Mouse (Mus musculus): ENCODE data around the gene Irak2. TPM values are rescaled to one million over a fixed set of nuclear protein-coding genes. Genes with fewer than 3 reads are reported as not detected.

Irak2 gene
- total RNA-seq, 2 experiments from 2014 or later = 25.3 to 83.2 TPM

Other genes starting within 250 kb of the Irak2 start
- gene Ttll3, start 249.2 kb upstream of the Irak2 start, total RNA-seq (2015) = 6.2 and 7.2 TPM in 2 replicates
- 7.7 and 9.9 TPM in 2 replicates for gene Ttll3, start 249.2 kb upstream of the Irak2 start, total RNA-seq (2017)
- gene Rpusd3, start 219.1 kb upstream of the Irak2 start, total RNA-seq (2015) = 2.5 and 6.2 TPM in 2 replicates
- 2.5 and 3.0 TPM in 2 replicates for gene Rpusd3, start 219.1 kb upstream of the Irak2 start, total RNA-seq (2017)
- not detected in 2 replicates for gene Cidec, start 202.7 kb upstream of the Irak2 start, total RNA-seq (2015)
- not detected in 2 replicates for gene Cidec, start 202.7 kb upstream of the Irak2 start, total RNA-seq (2017)
- gene Jagn1, start 195.9 kb upstream of the Irak2 start, total RNA-seq (2015) = 34.2 and 43.6 TPM in 2 replicates
- 11.0 and 12.7 TPM in 2 replicates for gene Jagn1, start 195.9 kb upstream of the Irak2 start, total RNA-seq (2017)
- gene Il17re, start 180.0 kb upstream of the Irak2 start, total RNA-seq (2015) = not detected in 2 replicates
- gene Il17re, start 180.0 kb upstream of the Irak2 start, total RNA-seq (2017) = not detected in 2 replicates
- gene Il17rc, start 167.0 kb upstream of the Irak2 start, total RNA-seq (2015) = not detected in 2 replicates
- gene Il17rc, start 167.0 kb upstream of the Irak2 start, total RNA-seq (2017) = not detected in 2 replicates
- 0.27 and 2.1 TPM in 2 replicates for gene Creld1, start 155.2 kb upstream of the Irak2 start, total RNA-seq (2015)
- gene Creld1, start 155.2 kb upstream of the Irak2 start, total RNA-seq (2017) = 1.9 and 3.4 TPM in 2 replicates
- 0.09 TPM in 1 of 2 replicates, not detected in the other for gene Prrt3, start 136.5 kb upstream of the Irak2 start, total RNA-seq (2015)
- gene Prrt3, start 136.5 kb upstream of the Irak2 start, total RNA-seq (2017) = not detected in 2 replicates
- 60.0 and 61.6 TPM in 2 replicates for gene Emc3, start 106.8 kb upstream of the Irak2 start, total RNA-seq (2015)
- gene Emc3, start 106.8 kb upstream of the Irak2 start, total RNA-seq (2017) = 33.0 and 38.4 TPM in 2 replicates
- gene Fancd2, start 106.8 kb upstream of the Irak2 start, total RNA-seq (2015) = 8.7 and 10.7 TPM in 2 replicates
- 14.4 and 16.2 TPM in 2 replicates for gene Fancd2, start 106.8 kb upstream of the Irak2 start, total RNA-seq (2017)
- gene Fancd2os, start 37.8 kb upstream of the Irak2 start, total RNA-seq (2015) = 0.18 TPM in 1 of 2 replicates, not detected in the other
- not detected in 2 replicates for gene Fancd2os, start 37.8 kb upstream of the Irak2 start, total RNA-seq (2017)
- gene Brk1, start 33.7 kb upstream of the Irak2 start, total RNA-seq (2015) = 364 and 398 TPM in 2 replicates
- gene Brk1, start 33.7 kb upstream of the Irak2 start, total RNA-seq (2017) = 185 and 211 TPM in 2 replicates
- gene Vhl, start 14.5 kb upstream of the Irak2 start, total RNA-seq (2015) = 38.3 and 39.8 TPM in 2 replicates
- gene Vhl, start 14.5 kb upstream of the Irak2 start, total RNA-seq (2017) = 24.1 and 28.0 TPM in 2 replicates
- gene Tatdn2, start 58.6 kb downstream of the Irak2 start, total RNA-seq (2015) = 22.5 and 23.2 TPM in 2 replicates
- 107 and 126 TPM in 2 replicates for gene Tatdn2, start 58.6 kb downstream of the Irak2 start, total RNA-seq (2017)
- gene Ghrl, start 81.4 kb downstream of the Irak2 start, total RNA-seq (2015) = 1.1 and 4.4 TPM in 2 replicates
- gene Ghrl, start 81.4 kb downstream of the Irak2 start, total RNA-seq (2017) = 0.26 TPM in 1 of 2 replicates, not detected in the other
- 96.8 and 102 TPM in 2 replicates for gene Sec13, start 102.3 kb downstream of the Irak2 start, total RNA-seq (2015)
- gene Sec13, start 102.3 kb downstream of the Irak2 start, total RNA-seq (2017) = 103 and 116 TPM in 2 replicates